Mouse (Mus musculus): ENCODE results near the gene Prmt3. TPM values are rescaled to one million over a fixed set of nuclear protein-coding genes. Genes with fewer than 3 reads are reported as not detected.

Gene Prmt3
- polyA plus RNA-seq, 1 experiment: 20.3 TPM

DNA sequence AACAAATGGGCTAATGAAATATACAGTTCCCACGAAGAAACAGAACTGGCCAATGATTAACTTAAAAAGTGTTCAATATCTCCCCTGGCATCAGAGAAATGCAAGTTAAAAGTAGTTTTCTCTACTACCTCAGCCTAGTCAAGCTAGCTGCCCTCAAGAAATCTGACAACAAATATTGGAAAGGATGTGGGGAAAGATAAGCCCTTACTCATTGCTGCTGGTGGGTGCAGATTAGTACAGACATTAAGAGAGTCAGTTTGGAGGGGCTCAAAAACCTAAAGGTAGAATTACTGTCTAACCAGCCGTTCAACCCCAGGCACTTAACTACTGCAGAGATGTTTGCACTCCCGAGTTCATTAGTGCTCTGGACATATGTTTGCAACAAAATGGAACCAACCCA lies 27.5 kb downstream of the Prmt3 start:
- H3K4me2 ChIP-seq (ENCODE audit: low read depth): no peak overlapping the region
- H3K36me3 ChIP-seq (ENCODE audit: control insufficient read depth, insufficient read depth): peaks cover 17% of the 10 kb centered on the region
- TF ChIP-seq REST (IDR thresholded peaks at IDR 0.05; ENCODE audit: insufficient read depth, insufficient read length) (no peak), POLR2AphosphoS2 (IDR thresholded peaks at IDR 0.05; ENCODE audit: insufficient read length, low read depth) (no peak), USF1 (IDR thresholded peaks at IDR 0.05; ENCODE audit: low read depth) (no peak), MAX (IDR thresholded peaks at IDR 0.05; ENCODE audit: low read depth) (no peak), MYOG (IDR thresholded peaks at IDR 0.05; ENCODE audit: control insufficient read depth in 1 of 3, insufficient read depth in 1 of 3, insufficient read length in 2 of 3, low read depth in 2 of 3) (no peak), CEBPB (IDR thresholded peaks at IDR 0.05; ENCODE audit: insufficient read depth, poor library complexity, severe bottlenecking) (no peak), POLR2A (IDR thresholded peaks at IDR 0.05; ENCODE audit: insufficient read length, low read depth) (no peak), TCF3 (IDR thresholded peaks at IDR 0.05; ENCODE audit: insufficient read length, low read depth) (no peak), SRF (IDR thresholded peaks at IDR 0.05; ENCODE audit: control insufficient read depth, insufficient read length, low read depth) (no peak), MYOD1 (IDR thresholded peaks at IDR 0.05; ENCODE audit: control insufficient read depth in 1 of 3, insufficient read length in 2 of 3, low read depth in 2 of 3) (no peak), E2F4 (IDR thresholded peaks at IDR 0.05; ENCODE audit: insufficient read depth) (no peak), TCF12 (IDR thresholded peaks at IDR 0.05; ENCODE audit: insufficient read depth, poor library complexity, severe bottlenecking) (no peak)
- H3K79me2 ChIP-seq (ENCODE audit: control insufficient read depth, insufficient read depth): no peaks in the 10 kb centered on the region
- no peak overlapping the region for H3ac ChIP-seq (ENCODE audit: control insufficient read depth, insufficient read length)
- no peaks in the 10 kb centered on the region for H3K27me3 ChIP-seq (ENCODE audit: control insufficient read depth, insufficient read depth, insufficient read length)
- H3K4me3 ChIP-seq: no peak overlapping the region

DNA sequence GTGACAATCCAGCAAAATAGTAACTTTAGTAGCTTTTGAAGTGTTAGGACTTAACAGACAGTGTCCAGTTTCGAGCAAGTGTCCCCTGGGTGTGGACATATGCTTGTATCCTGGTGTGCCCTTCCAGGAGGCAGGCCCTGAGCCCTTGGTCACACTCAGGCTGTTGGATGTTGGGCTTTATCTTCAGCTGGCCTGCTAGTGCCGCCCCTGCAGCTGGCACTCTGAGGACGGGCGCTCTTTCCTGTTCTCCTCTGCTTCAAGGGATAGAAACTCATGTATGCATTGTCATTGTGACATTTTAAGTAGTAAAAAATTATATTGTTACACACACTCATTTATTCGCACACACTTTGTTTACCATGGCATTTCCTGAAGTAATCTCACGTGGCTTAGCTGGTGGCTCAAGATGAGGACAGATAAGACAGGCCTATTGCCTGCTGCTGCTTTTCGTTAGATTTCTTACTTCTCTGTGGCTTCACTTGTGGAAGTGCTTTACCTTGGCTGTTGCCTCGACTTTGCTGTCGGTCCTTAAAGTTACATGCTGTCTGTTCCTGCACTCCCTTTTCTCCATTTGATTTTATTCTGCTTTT lies 29.0 kb downstream of the Prmt3 start:
- TF ChIP-seq POLR2A (IDR thresholded peaks at IDR 0.05; ENCODE audit: insufficient read length, low read depth) (no peak), REST (IDR thresholded peaks at IDR 0.05; ENCODE audit: insufficient read depth, insufficient read length) (no peak), USF1 (IDR thresholded peaks at IDR 0.05; ENCODE audit: low read depth) (no peak), MYOG (IDR thresholded peaks at IDR 0.05; ENCODE audit: control insufficient read depth in 1 of 3, insufficient read depth in 1 of 3, insufficient read length in 2 of 3, low read depth in 2 of 3) (no peak), TCF12 (IDR thresholded peaks at IDR 0.05; ENCODE audit: insufficient read depth, poor library complexity, severe bottlenecking) (no peak), SRF (IDR thresholded peaks at IDR 0.05; ENCODE audit: control insufficient read depth, insufficient read length, low read depth) (no peak), CEBPB (IDR thresholded peaks at IDR 0.05; ENCODE audit: insufficient read depth, poor library complexity, severe bottlenecking) (no peak), POLR2AphosphoS2 (IDR thresholded peaks at IDR 0.05; ENCODE audit: insufficient read length, low read depth) (no peak), MAX (IDR thresholded peaks at IDR 0.05; ENCODE audit: low read depth) (no peak), E2F4 (IDR thresholded peaks at IDR 0.05; ENCODE audit: insufficient read depth) (no peak), TCF3 (IDR thresholded peaks at IDR 0.05; ENCODE audit: insufficient read length, low read depth) (no peak), MYOD1 (IDR thresholded peaks at IDR 0.05; ENCODE audit: control insufficient read depth in 1 of 3, insufficient read length in 2 of 3, low read depth in 2 of 3) (no peak)
- no peak overlapping the region for H3K4me2 ChIP-seq (ENCODE audit: low read depth)
- H3ac ChIP-seq (ENCODE audit: control insufficient read depth, insufficient read length): no peak overlapping the region
- H3K4me3 ChIP-seq: no peak overlapping the region
- no peaks in the 10 kb centered on the region for H3K27me3 ChIP-seq (ENCODE audit: control insufficient read depth, insufficient read depth, insufficient read length)
- no peaks in the 10 kb centered on the region for H3K79me2 ChIP-seq (ENCODE audit: control insufficient read depth, insufficient read depth)
- peaks cover 10% of the 10 kb centered on the region for H3K36me3 ChIP-seq (ENCODE audit: control insufficient read depth, insufficient read depth)

DNA sequence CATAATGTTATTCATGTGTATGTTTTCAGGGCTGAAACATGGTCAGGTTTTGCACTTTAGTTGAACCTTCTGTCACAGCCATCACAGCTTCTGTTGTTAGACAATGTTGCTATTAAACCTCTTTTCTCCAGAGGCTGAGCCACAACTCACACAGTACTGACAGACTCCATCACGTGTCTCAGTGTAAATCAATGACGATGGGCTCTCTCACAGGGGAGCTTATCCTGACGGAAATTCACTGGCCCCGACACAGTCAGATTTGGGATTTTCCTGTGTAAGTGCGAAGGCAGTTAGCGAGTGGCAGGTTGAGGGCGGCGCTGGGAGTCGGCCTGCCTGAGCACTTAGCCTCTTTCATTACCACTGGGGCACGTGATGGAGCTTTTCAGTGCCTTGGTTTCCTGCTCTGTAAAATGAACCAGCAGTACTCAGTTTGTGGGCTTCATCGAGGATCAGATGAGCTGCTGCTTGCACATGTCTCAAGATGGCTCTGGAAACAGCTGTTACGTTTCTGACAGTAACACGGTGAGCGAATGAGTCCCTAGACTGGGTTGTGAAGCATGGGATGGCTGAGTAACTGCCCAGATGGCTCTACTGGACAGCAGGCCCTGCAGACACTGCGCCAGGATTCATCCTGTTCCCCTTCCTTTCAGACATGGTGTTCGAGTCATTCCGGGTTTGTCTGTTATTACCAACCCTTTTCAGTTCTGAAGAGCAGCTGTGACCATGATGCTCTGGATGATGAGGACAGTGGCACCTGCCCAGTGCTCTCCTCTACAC lies 29.9 kb downstream of the Prmt3 start:
- Histone ChIP-seq H3K27me3 (ENCODE audit: control insufficient read depth, insufficient read depth, insufficient read length) (no peaks in the 10 kb centered on the region), H3K4me2 (ENCODE audit: low read depth) (no peak overlapping the region), H3ac (ENCODE audit: control insufficient read depth, insufficient read length) (no peak overlapping the region), H3K36me3 (ENCODE audit: control insufficient read depth, insufficient read depth) (peaks cover 14% of the 10 kb centered on the region), H3K79me2 (ENCODE audit: control insufficient read depth, insufficient read depth) (no peaks in the 10 kb centered on the region), H3K4me3 (no peak overlapping the region)
- TF ChIP-seq MYOG (IDR thresholded peaks at IDR 0.05; ENCODE audit: control insufficient read depth in 1 of 3, insufficient read depth in 1 of 3, insufficient read length in 2 of 3, low read depth in 2 of 3) (no peak), USF1 (IDR thresholded peaks at IDR 0.05; ENCODE audit: low read depth) (no peak), E2F4 (IDR thresholded peaks at IDR 0.05; ENCODE audit: insufficient read depth) (no peak), TCF3 (IDR thresholded peaks at IDR 0.05; ENCODE audit: insufficient read length, low read depth) (no peak), MAX (IDR thresholded peaks at IDR 0.05; ENCODE audit: low read depth) (no peak), POLR2A (IDR thresholded peaks at IDR 0.05; ENCODE audit: insufficient read length, low read depth) (no peak), REST (IDR thresholded peaks at IDR 0.05; ENCODE audit: insufficient read depth, insufficient read length) (no peak), MYOD1 (IDR thresholded peaks at IDR 0.05; ENCODE audit: control insufficient read depth in 1 of 3, insufficient read length in 2 of 3, low read depth in 2 of 3) (no peak), CEBPB (IDR thresholded peaks at IDR 0.05; ENCODE audit: insufficient read depth, poor library complexity, severe bottlenecking) (no peak), POLR2AphosphoS2 (IDR thresholded peaks at IDR 0.05; ENCODE audit: insufficient read length, low read depth) (no peak)

DNA sequence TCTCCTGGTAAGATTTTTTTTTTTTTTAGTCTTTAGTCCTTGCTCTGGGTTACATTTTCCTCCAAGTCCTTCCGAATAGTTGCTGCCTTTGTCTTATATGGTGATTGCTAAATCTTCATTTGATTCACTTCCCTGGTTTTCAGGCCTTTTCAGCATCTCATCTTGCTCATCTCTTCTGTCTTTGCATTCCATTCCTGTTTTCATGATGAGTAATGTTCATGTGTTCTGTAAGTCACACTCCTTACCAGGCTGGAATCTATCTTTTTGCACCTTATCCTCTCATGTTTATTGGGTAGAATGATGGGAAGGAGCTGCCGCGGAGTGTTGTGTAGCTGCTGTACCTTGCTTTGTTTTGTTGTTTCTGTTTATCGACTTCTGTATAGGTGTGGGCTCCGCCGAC lies 31.0 kb downstream of the Prmt3 start:
- H3K36me3 ChIP-seq (ENCODE audit: control insufficient read depth, insufficient read depth): peaks cover 12% of the 10 kb centered on the region
- H3K79me2 ChIP-seq (ENCODE audit: control insufficient read depth, insufficient read depth): no peaks in the 10 kb centered on the region

More for the DNA sequence above, 31.0 kb downstream of the Prmt3 start:
- H3K27me3 ChIP-seq (ENCODE audit: control insufficient read depth, insufficient read depth, insufficient read length): no peaks in the 10 kb centered on the region
- TF ChIP-seq POLR2AphosphoS2 (IDR thresholded peaks at IDR 0.05; ENCODE audit: insufficient read length, low read depth) (no peak), REST (IDR thresholded peaks at IDR 0.05; ENCODE audit: insufficient read depth, insufficient read length) (no peak), USF1 (IDR thresholded peaks at IDR 0.05; ENCODE audit: low read depth) (no peak), CEBPB (IDR thresholded peaks at IDR 0.05; ENCODE audit: insufficient read depth, poor library complexity, severe bottlenecking) (no peak), TCF12 (IDR thresholded peaks at IDR 0.05; ENCODE audit: insufficient read depth, poor library complexity, severe bottlenecking) (no peak), MYOD1 (IDR thresholded peaks at IDR 0.05; ENCODE audit: control insufficient read depth in 1 of 3, insufficient read length in 2 of 3, low read depth in 2 of 3) (no peak), POLR2A (IDR thresholded peaks at IDR 0.05; ENCODE audit: insufficient read length, low read depth) (no peak), MYOG (IDR thresholded peaks at IDR 0.05; ENCODE audit: control insufficient read depth in 1 of 3, insufficient read depth in 1 of 3, insufficient read length in 2 of 3, low read depth in 2 of 3) (no peak), SRF (IDR thresholded peaks at IDR 0.05; ENCODE audit: control insufficient read depth, insufficient read length, low read depth) (no peak), MAX (IDR thresholded peaks at IDR 0.05; ENCODE audit: low read depth) (no peak), E2F4 (IDR thresholded peaks at IDR 0.05; ENCODE audit: insufficient read depth) (no peak), TCF3 (IDR thresholded peaks at IDR 0.05; ENCODE audit: insufficient read length, low read depth) (no peak)
- no peak overlapping the region for H3K4me2 ChIP-seq (ENCODE audit: low read depth)
- H3ac ChIP-seq (ENCODE audit: control insufficient read depth, insufficient read length): no peak overlapping the region
- H3K4me3 ChIP-seq: no peak overlapping the region

Data from myocyte (in vitro differentiated cells).